12 mouse cellular contexts compared by ENCODE assay signal in the genomic region with DNA sequence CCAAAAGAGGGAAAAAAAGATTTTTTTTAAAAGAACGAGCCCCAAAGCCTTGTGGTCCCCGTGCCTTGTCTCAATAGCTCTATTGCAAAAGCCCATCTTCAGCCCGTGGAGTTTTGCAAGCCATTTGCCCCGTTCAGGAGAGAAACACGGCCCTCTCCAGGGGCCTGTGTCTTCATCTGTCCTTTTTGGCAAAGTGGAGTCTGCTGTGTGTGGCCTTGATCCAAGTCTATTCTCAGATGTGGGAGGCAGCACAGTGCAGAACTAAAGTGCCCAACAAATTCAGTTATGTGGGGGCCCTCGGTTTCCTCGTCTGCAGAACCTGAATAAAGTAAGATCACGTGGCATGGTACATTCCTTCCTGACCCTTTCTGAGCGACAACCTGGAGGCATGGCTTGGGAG. TPM values are rescaled to one million over a fixed set of nuclear protein-coding genes. Genes with fewer than 3 reads are reported as not detected.
A peak's percentile ranks its signal among the peaks of the same experiment; 100 is the strongest.
DNase-seq lines count a peak whose midpoint lies in the region; ATAC-seq and TF ChIP-seq lines count a peak whose summit lies in the region.
"Had no signal": no experiment of that assay in that cellular context is flagged by ENCODE, and none has a peak within 500 bp of the region (broad histone marks: within the 10 kb centered on the region; RNA-seq: fewer than 3 reads in every experiment).

No protein-coding gene starts in this region.

- TF ChIP-seq CTCF in intestine, postnatal 0 days (IDR thresholded peaks at IDR 0.05; ENCODE audit: low read depth), result no peak

- peak; percentile 74 for DNase-seq in NIH3T3 (ENCODE audit: low read depth)
- peak; percentile 64 to 74 for DNase-seq in cerebellum, postnatal 25 days
- DNase-seq in left cerebral cortex, postnatal 25 days (ENCODE audit: low spot score in 2 of 2), result peak; percentile 40 to 85
- no peak for DNase-seq in urinary bladder, postnatal 25 days (ENCODE audit: low spot score)
- DNase-seq in hindbrain, embryonic 11.5 days (ENCODE audit: low spot score), result no peak
- DNase-seq in midbrain, embryonic 11.5 days (ENCODE audit: low spot score, missing footprints), result no peak

- intact Hi-C loops in left cerebral cortex, postnatal 25 days (cut with DNase I), result no loop called here

- no peaks in the 10 kb centered on the region for H3K27me3 ChIP-seq in intestine, embryonic 16.5 days (replicated peaks; ENCODE audit: control insufficient read depth, insufficient read depth, low read length)
- H3K27me3 ChIP-seq in intestine, postnatal 0 days (replicated peaks; ENCODE audit: control insufficient read depth, insufficient read depth, low read length), result no peaks in the 10 kb centered on the region
- no peaks in the 10 kb centered on the region for H3K27me3 ChIP-seq in hindbrain, embryonic 11.5 days (ENCODE audit: control insufficient read depth, insufficient read depth, low read length)
- H3K27me3 ChIP-seq in midbrain, embryonic 11.5 days (ENCODE audit: control insufficient read depth, insufficient read depth, low read length), result no peaks in the 10 kb centered on the region
- H3K27me3 ChIP-seq: neural tube, embryonic 12.5 days had no signal

- H3K9ac ChIP-seq in intestine, embryonic 16.5 days (ENCODE audit: low read depth, low read length), result 0 out of 2 replicates have a peak overlapping the region, but pooled peaks have one; percentile 6
- H3K9ac ChIP-seq in intestine, postnatal 0 days (ENCODE audit: low read depth, low read length), result no peak overlapping the region
- no peak overlapping the region for H3K9ac ChIP-seq in hindbrain, embryonic 11.5 days (ENCODE audit: low read depth, low read length)
- no peak overlapping the region for H3K9ac ChIP-seq in midbrain, embryonic 11.5 days (ENCODE audit: low read length)
- H3K9ac ChIP-seq: embryonic facial prominence, embryonic 13.5 days; neural tube, embryonic 12.5 days had no signal

- no peaks in the 10 kb centered on the region for H3K36me3 ChIP-seq in intestine, embryonic 16.5 days (ENCODE audit: control insufficient read depth, insufficient read depth, low read length)
- no peaks in the 10 kb centered on the region for H3K36me3 ChIP-seq in intestine, postnatal 0 days (ENCODE audit: control insufficient read depth, insufficient read depth)
- no peaks in the 10 kb centered on the region for H3K36me3 ChIP-seq in hindbrain, embryonic 11.5 days (ENCODE audit: control insufficient read depth, insufficient read depth, low read length)
- H3K36me3 ChIP-seq in midbrain, embryonic 11.5 days (ENCODE audit: control insufficient read depth, insufficient read depth, low read length), result no peaks in the 10 kb centered on the region
- H3K36me3 ChIP-seq: embryonic facial prominence, embryonic 13.5 days; G1E; neural tube, embryonic 12.5 days had no signal

- H3K4me2 ChIP-seq in intestine, embryonic 16.5 days (ENCODE audit: low read depth, low read length), result no peak overlapping the region
- no peak overlapping the region for H3K4me2 ChIP-seq in intestine, postnatal 0 days (replicated peaks; ENCODE audit: low read depth)
- H3K4me2 ChIP-seq in hindbrain, embryonic 11.5 days (replicated peaks; ENCODE audit: low read depth, low read length), result no peak overlapping the region
- no peak overlapping the region for H3K4me2 ChIP-seq in midbrain, embryonic 11.5 days
- H3K4me2 ChIP-seq: embryonic facial prominence, embryonic 13.5 days; neural tube, embryonic 12.5 days had no signal

- H3K27ac ChIP-seq in intestine, embryonic 16.5 days (ENCODE audit: low read length), result peak overlapping the region; percentile 4; the same call in 1 of the 2 replicates
- no peak overlapping the region for H3K27ac ChIP-seq in intestine, postnatal 0 days (ENCODE audit: low read depth, low read length)
- no peak overlapping the region for H3K27ac ChIP-seq in hindbrain, embryonic 11.5 days (ENCODE audit: low read depth, low read length)
- no peak overlapping the region for H3K27ac ChIP-seq in midbrain, embryonic 11.5 days (ENCODE audit: low read depth, low read length)
- H3K27ac ChIP-seq: embryonic facial prominence, embryonic 13.5 days; left cerebral cortex, adult 2 months; neural tube, embryonic 12.5 days had no signal

- 62% methylated on average over 9 of the region's 9 CpGs for WGBS in intestine, embryonic 16.5 days
- WGBS in intestine, postnatal 0 days, result 57% methylated on average over 9 of the region's 9 CpGs
- WGBS in hindbrain, embryonic 11.5 days, result 87% methylated on average over 9 of the region's 9 CpGs
- whole genome bisulfite sequencing in midbrain, embryonic 11.5 days, result 86% methylated on average over 9 of the region's 9 CpGs

- no peak overlapping the region for H3K4me3 ChIP-seq in intestine, embryonic 16.5 days (ENCODE audit: low read length)
- no peak overlapping the region for H3K4me3 ChIP-seq in intestine, postnatal 0 days (ENCODE audit: low read depth, low read length)
- H3K4me3 ChIP-seq in hindbrain, embryonic 11.5 days (ENCODE audit: low read depth, low read length), result no peak overlapping the region
- H3K4me3 ChIP-seq in midbrain, embryonic 11.5 days (ENCODE audit: low read depth, low read length), result no peak overlapping the region
- H3K4me3 ChIP-seq: embryonic facial prominence, embryonic 13.5 days; left cerebral cortex, adult 2 months; neural tube, embryonic 12.5 days had no signal

- ATAC-seq in intestine, embryonic 16.5 days, result no peak
- ATAC-seq in intestine, postnatal 0 days, result no peak
- ATAC-seq in hindbrain, embryonic 11.5 days (ENCODE audit: low FRiP score), result no peak
- no peak for ATAC-seq in midbrain, embryonic 11.5 days (ENCODE audit: low FRiP score)

- no peaks in the 10 kb centered on the region for H3K9me3 ChIP-seq in intestine, embryonic 16.5 days (ENCODE audit: control insufficient read depth, low read length)
- H3K9me3 ChIP-seq in intestine, postnatal 0 days (ENCODE audit: control insufficient read depth), result no peaks in the 10 kb centered on the region
- no peaks in the 10 kb centered on the region for H3K9me3 ChIP-seq in hindbrain, embryonic 11.5 days (ENCODE audit: control insufficient read depth, low read length)
- H3K9me3 ChIP-seq in midbrain, embryonic 11.5 days (ENCODE audit: control insufficient read depth, low read length), result no peaks in the 10 kb centered on the region
- H3K9me3 ChIP-seq: embryonic facial prominence, embryonic 13.5 days; G1E; neural tube, embryonic 12.5 days had no signal

- H3K4me1 ChIP-seq in intestine, embryonic 16.5 days (ENCODE audit: control insufficient read depth, insufficient read depth, low read length), result peaks cover 23% of the 10 kb centered on the region
- H3K4me1 ChIP-seq in intestine, postnatal 0 days (replicated peaks; ENCODE audit: control insufficient read depth, insufficient read depth, low read length), result peaks cover 14% of the 10 kb centered on the region; the same call in 1 of the 2 replicates
- no peaks in the 10 kb centered on the region for H3K4me1 ChIP-seq in hindbrain, embryonic 11.5 days (replicated peaks; ENCODE audit: control insufficient read depth, insufficient read depth, low read length)
- no peaks in the 10 kb centered on the region for H3K4me1 ChIP-seq in midbrain, embryonic 11.5 days (ENCODE audit: control insufficient read depth, insufficient read depth, low read length)
- H3K4me1 ChIP-seq: neural tube, embryonic 12.5 days had no signal

RNA-seq across cellular contexts. Expression of gene Tsen2, which starts 21.3 kb away (rescaled TPM):
- 22.6 and 25.5 TPM in 2 replicates for polyA plus RNA-seq in intestine, embryonic 16.5 days (2015; fragmentation: Nextera tagmentation; extraction: Ambion mirVana)
- 5.8 and 6.3 TPM in 2 replicates for polyA plus RNA-seq in intestine, postnatal 0 days (2015; fragmentation: Nextera tagmentation; extraction: Ambion mirVana)
- total RNA-seq in left cerebral cortex, postnatal 25 days (2021), result 10 to 100 TPM; 22.0 to 23.2 TPM
- polyA plus RNA-seq in hindbrain, embryonic 11.5 days (2014; fragmentation: Nextera tagmentation; extraction: Ambion mirVana), result 29.7 and 30.6 TPM in 2 replicates
- 29.0 and 32.7 TPM in 2 replicates for polyA plus RNA-seq in midbrain, embryonic 11.5 days (2014; fragmentation: Nextera tagmentation; extraction: Ambion mirVana)

Comparison
In these comparisons a context has a peak if more than half of its experiments do, and no peak if none do; other contexts are left out.
1. DNase-seq: peak in NIH3T3 (single experiment), cerebellum, postnatal 25 days (2 of 2) and left cerebral cortex, postnatal 25 days (2 of 2); none in urinary bladder, postnatal 25 days (single experiment), hindbrain, embryonic 11.5 days (single experiment) and midbrain, embryonic 11.5 days (single experiment).